Mouse (Mus musculus): Measurements from ENCODE around the gene B3gnt9. TPM values are rescaled to one million over a fixed set of nuclear protein-coding genes. Genes with fewer than 3 reads are reported as not detected.
A peak's percentile ranks its signal among the peaks of the same experiment; 100 is the strongest.

The B3gnt9 gene
- polyA plus RNA-seq (2012; ENCODE audit: insufficient read depth, insufficient read length, low replicate concordance, missing spikeins), result not detected in 2 replicates

DNA sequence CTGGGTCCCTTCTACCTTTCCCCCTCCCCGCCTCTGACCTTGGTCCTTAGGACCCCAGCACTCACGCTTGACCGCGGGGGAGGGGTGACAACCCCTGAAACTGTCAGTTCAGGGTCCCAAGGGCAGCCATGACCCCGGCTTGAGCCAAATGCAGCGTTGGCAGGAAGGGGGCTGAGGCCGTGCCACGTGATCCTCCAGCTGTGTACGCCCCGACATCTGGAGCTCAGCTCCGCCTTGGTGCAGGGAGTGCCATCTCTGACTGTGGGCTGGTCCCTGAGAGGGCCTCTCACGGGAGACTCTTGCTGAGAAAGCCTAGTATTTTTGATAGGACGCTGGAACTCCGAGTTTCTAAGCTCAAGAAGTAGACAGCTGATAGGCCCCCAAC, at the start of gene B3gnt9:
B3gnt9 (minus strand) TSS at position 188 of the 385 bp plus-strand sequence.
- Histone ChIP-seq H3K27ac (ENCODE audit: insufficient read depth, low read depth, low read length) (no peak within 1 kb of the TSS), H3K4me1 (ENCODE audit: control insufficient read depth, insufficient read depth, low read length) (peaks cover 30% of the 10 kb centered on the region), H3K4me3 (ENCODE audit: insufficient read depth, low read depth, low read length) (peak within 1 kb of the TSS; percentile 59)
- TF ChIP-seq POLR2A (IDR thresholded peaks at IDR 0.05; ENCODE audit: insufficient read depth, low read depth, low read length) (no peak), CTCF (IDR thresholded peaks at IDR 0.05; ENCODE audit: insufficient read depth, low read depth, low read length) (no peak)
- 2% methylated on average over 14 of the region's 14 CpGs for WGBS

GRCm38 (mm10) chr8:105303874-105304273, 48.9 kb upstream of the B3gnt9 start:
- TF ChIP-seq POLR2A (IDR thresholded peaks at IDR 0.05; ENCODE audit: insufficient read depth, low read depth, low read length), result no peak
- TF ChIP-seq CTCF (IDR thresholded peaks at IDR 0.05; ENCODE audit: insufficient read depth, low read depth, low read length), result no peak
- Histone ChIP-seq H3K27ac (ENCODE audit: insufficient read depth, low read depth, low read length) (no peak overlapping the region), H3K4me1 (ENCODE audit: control insufficient read depth, insufficient read depth, low read length) (peaks cover 28% of the 10 kb centered on the region), H3K4me3 (ENCODE audit: insufficient read depth, low read depth, low read length) (no peak overlapping the region)
- WGBS, result 71% methylated on average over 9 of the region's 9 CpGs

DNA sequence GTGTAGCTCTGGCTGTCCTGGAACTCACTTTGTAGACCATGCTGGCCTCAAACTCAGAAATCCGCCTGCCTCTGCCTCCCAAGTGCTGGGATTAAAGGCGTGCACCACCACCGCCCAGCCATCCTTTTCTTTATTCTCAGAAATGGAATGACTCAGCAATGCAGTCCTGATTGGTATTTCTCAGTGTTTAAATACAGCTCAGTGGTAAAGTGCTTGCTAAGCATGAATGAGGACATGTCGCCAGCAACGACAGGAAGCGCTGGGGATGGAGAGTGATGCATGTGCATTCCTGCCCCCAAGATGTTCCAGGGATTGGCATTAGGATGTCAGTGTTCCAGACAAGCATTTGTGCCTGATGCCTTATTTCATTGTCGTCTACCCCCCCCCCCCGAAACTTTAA, 48.4 kb upstream of the B3gnt9 start:
- Histone ChIP-seq H3K27ac (ENCODE audit: insufficient read depth, low read depth, low read length) (no peak overlapping the region), H3K4me3 (ENCODE audit: insufficient read depth, low read depth, low read length) (no peak overlapping the region), H3K4me1 (ENCODE audit: control insufficient read depth, insufficient read depth, low read length) (peaks cover 32% of the 10 kb centered on the region)
- TF ChIP-seq CTCF (IDR thresholded peaks at IDR 0.05; ENCODE audit: insufficient read depth, low read depth, low read length) (no peak), POLR2A (IDR thresholded peaks at IDR 0.05; ENCODE audit: insufficient read depth, low read depth, low read length) (no peak)
- 63% methylated on average over 8 of the region's 8 CpGs for whole genome bisulfite sequencing

DNA sequence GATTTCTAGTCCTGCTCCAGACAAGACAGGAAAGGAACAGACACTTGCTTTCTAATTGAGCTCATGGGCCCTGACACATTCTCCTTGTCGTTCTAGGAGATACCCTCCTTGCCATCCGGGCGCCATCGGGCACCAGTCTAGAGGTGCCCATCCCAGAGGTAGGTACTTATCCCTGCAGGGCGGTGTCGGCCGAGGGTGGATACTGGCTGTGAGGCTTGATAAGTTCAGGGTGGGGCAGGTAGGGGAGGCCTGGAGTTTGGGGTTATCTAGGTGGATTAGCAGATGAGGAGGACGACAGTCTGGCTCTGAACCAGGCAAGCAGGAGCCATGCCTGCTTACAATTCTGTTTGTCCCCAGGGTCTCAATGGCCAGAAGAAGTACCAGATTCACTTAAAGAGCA, 45.0 kb upstream of the B3gnt9 start:
- no peak for TF ChIP-seq POLR2A (IDR thresholded peaks at IDR 0.05; ENCODE audit: insufficient read depth, low read depth, low read length)
- WGBS, result 94% methylated on average over 8 of the region's 8 CpGs
- Histone ChIP-seq H3K4me3 (ENCODE audit: insufficient read depth, low read depth, low read length) (no peak overlapping the region), H3K27ac (ENCODE audit: insufficient read depth, low read depth, low read length) (no peak overlapping the region), H3K4me1 (ENCODE audit: control insufficient read depth, insufficient read depth, low read length) (peaks cover 21% of the 10 kb centered on the region)

DNA sequence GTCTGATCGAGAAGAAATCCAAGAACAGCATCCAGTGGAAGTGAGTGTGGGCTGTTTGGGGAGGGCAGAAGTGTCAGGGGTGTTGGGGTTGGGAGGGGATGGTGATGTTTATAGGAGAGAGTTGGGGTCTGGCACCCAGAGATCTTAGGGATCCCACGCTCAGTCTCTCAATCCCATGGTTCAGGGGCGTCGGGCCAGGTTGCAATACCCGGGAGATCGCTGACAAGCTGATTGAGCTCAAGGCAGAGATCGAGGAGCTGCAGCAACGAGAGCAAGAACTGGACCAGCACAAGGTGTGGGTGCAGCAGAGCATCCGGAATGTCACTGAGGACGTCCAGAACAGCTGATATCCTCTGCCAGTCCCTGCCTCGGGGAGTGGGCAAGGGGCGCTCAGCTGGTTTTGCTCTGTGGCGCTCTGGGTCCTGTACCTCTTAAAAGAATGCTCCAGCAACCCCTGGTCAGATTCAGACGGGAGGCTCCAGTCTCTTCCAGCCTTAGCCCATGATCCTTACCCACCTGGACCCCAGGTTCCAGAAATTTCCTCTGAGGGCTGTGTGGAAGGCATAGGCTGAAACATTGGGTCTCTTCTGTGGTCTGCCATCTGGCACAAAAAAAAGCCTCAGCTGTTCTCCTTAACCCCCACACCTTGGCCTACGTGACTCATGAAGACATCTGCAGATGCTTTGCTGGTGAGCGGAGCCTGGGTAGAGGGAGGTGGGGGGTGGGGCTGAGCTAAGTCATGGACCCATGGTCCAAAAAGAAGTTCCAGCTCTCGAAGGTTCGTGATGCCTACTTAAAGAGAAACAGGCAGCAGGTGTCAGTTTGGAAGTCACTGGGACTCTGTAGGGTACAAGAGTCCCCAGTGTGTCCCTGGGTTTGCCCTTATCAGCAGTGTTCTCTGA, 43.6 kb upstream of the B3gnt9 start:
- WGBS, result 44% methylated on average over 18 of the region's 18 CpGs
- Histone ChIP-seq H3K4me3 (ENCODE audit: insufficient read depth, low read depth, low read length) (peak overlapping the region; percentile 85), H3K4me1 (ENCODE audit: control insufficient read depth, insufficient read depth, low read length) (peaks cover 11% of the 10 kb centered on the region), H3K27ac (ENCODE audit: insufficient read depth, low read depth, low read length) (no peak overlapping the region)
- TF ChIP-seq CTCF (IDR thresholded peaks at IDR 0.05; ENCODE audit: insufficient read depth, low read depth, low read length), result no peak
- TF ChIP-seq POLR2A (IDR thresholded peaks at IDR 0.05; ENCODE audit: insufficient read depth, low read depth, low read length), result no peak

- peaks cover 9% of the 10 kb centered on the region for H3K4me1 ChIP-seq (ENCODE audit: control insufficient read depth, insufficient read depth, low read length)
- WGBS, result under 1% methylated on average over 58 of the region's 58 CpGs
These were observed 42.7 kb upstream of the B3gnt9 start, which contains the start of gene E2f4 for GRCm38 (mm10) chr8:105297511-105298192. TSS of gene E2f4 (plus strand) at chr8:105297663.

GRCm38 (mm10) chr8:105295895-105296573, 41.1 kb upstream of the B3gnt9 start, which contains the start of gene Exoc3l:
TSS of gene Exoc3l (minus strand) at chr8:105296101.
- no peak for TF ChIP-seq POLR2A (IDR thresholded peaks at IDR 0.05; ENCODE audit: insufficient read depth, low read depth, low read length)
- no peak for TF ChIP-seq CTCF (IDR thresholded peaks at IDR 0.05; ENCODE audit: insufficient read depth, low read depth, low read length)
- Histone ChIP-seq H3K4me3 (ENCODE audit: insufficient read depth, low read depth, low read length) (no peak within 1 kb of the TSS), H3K27ac (ENCODE audit: insufficient read depth, low read depth, low read length) (no peak within 1 kb of the TSS), H3K4me1 (ENCODE audit: control insufficient read depth, insufficient read depth, low read length) (peaks cover 9% of the 10 kb centered on the region)
- 75% methylated on average over 11 of the region's 11 CpGs for WGBS

More at GRCm38 (mm10) chr8:105297511-105298192, 42.7 kb upstream of the B3gnt9 start, which contains the start of gene E2f4:
- 0 out of 2 replicates have a peak within 1 kb of the TSS, but pooled peaks have one; percentile 16 for H3K27ac ChIP-seq (ENCODE audit: insufficient read depth, low read depth, low read length)
- H3K4me3 ChIP-seq (ENCODE audit: insufficient read depth, low read depth, low read length), result peak within 1 kb of the TSS; percentile 85
- TF ChIP-seq CTCF (IDR thresholded peaks at IDR 0.05; ENCODE audit: insufficient read depth, low read depth, low read length) (no peak), POLR2A (IDR thresholded peaks at IDR 0.05; ENCODE audit: insufficient read depth, low read depth, low read length) (peak; percentile 90)

DNA sequence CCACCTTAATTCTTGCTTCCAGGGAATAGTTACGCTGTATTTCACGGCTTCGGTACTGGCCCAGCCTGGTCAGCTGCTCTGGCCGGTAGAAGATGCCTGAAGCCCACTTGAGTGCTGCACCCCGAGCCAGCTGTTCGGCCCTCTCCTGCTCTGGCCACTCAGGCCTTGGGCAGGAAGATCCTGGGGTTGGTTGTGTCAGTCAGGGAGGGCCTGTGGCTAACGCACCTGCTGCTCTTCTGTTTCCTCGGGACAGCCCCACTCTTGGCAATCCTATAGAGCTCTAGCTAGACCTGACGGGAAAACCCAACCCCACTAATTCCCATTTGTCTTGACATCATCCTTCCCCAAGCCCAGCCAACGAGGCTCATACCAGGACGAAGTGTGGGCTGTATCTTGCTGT, 40.3 kb upstream of the B3gnt9 start:
- peaks cover 15% of the 10 kb centered on the region for H3K4me1 ChIP-seq (ENCODE audit: control insufficient read depth, insufficient read depth, low read length)
- WGBS, result 75% methylated on average over 11 of the region's 11 CpGs
- H3K27ac ChIP-seq (ENCODE audit: insufficient read depth, low read depth, low read length), result no peak overlapping the region
- TF ChIP-seq POLR2A (IDR thresholded peaks at IDR 0.05; ENCODE audit: insufficient read depth, low read depth, low read length) (no peak), CTCF (IDR thresholded peaks at IDR 0.05; ENCODE audit: insufficient read depth, low read depth, low read length) (no peak)
- no peak overlapping the region for H3K4me3 ChIP-seq (ENCODE audit: insufficient read depth, low read depth, low read length)
